Mouse (Mus musculus) kidney, postnatal 0 days (tissue): ENCODE data around the gene Best3. TPM values are rescaled to one million over a fixed set of nuclear protein-coding genes. Genes with fewer than 3 reads are reported as not detected.

ENCODE experiments used
- ATAC-seq: fragments of 200-750 bp; cut with Nextera tagmentation; replicated peaks from 2 replicates; pipeline ENCODE4 v1.8.0; 2017; ENCODE audit warnings: low read depth, moderate number of reproducible peaks, moderate TSS enrichment, moderate library complexity; ENCODE audit not compliant: low FRiP score
- DNase-seq: peaks from one replicate; pipeline ENCODE4 v3.0.0-alpha.2; 2016; ENCODE audit warnings: low spot score
- H3K27ac ChIP-seq: fragments of 300-500 bp; sonication (generic); 2 replicates; pipeline ENCODE4 v1.5.1; 2014; ENCODE audit warnings: mild to moderate bottlenecking
- H3K27me3 ChIP-seq: fragments of 300-500 bp; sonication (generic); 2 replicates; pipeline ENCODE4 v1.6.1; 2014; ENCODE audit warnings: low read length, mixed read lengths; ENCODE audit not compliant: insufficient read depth
- H3K36me3 ChIP-seq: fragments of 300-500 bp; sonication (generic); 2 replicates; pipeline ENCODE4 v1.6.1; 2014; ENCODE audit warnings: low read length, mixed read lengths; ENCODE audit not compliant: insufficient read depth
- H3K4me1 ChIP-seq: fragments of 300-500 bp; sonication (generic); replicated peaks from 2 replicates; pipeline ENCODE4 v1.6.1; 2014; ENCODE audit warnings: antibody characterized with exemption, low read length, mixed read lengths; ENCODE audit not compliant: insufficient read depth
- H3K4me2 ChIP-seq: fragments of 300-500 bp; sonication (generic); 2 replicates; pipeline ENCODE4 v1.6.1; 2014; ENCODE audit warnings: mild to moderate bottlenecking, low read length, moderate library complexity, mixed read lengths
- H3K4me3 ChIP-seq: fragments of 300-500 bp; sonication (generic); replicated peaks from 2 replicates; pipeline ENCODE4 v1.5.1; 2014; ENCODE audit warnings: low read depth, low read length
- H3K9ac ChIP-seq: fragments of 300-500 bp; sonication (generic); 2 replicates; pipeline ENCODE4 v1.6.1; 2014; ENCODE audit warnings: low read depth, low read length
- H3K9me3 ChIP-seq: fragments of 300-500 bp; sonication (generic); replicated peaks from 2 replicates; pipeline ENCODE4 v1.6.1; 2016; ENCODE audit warnings: low read length, inconsistent platforms, mixed read lengths
- CTCF ChIP-seq: IDR thresholded peaks from 2 replicates; pipeline ENCODE4 v1.5.1; 2016; ENCODE audit warnings: antibody characterized with exemption, low read depth, mild to moderate bottlenecking, moderate library complexity
- WGBS: fragments of 180-500 bp; shearing (Covaris S2); extraction: QIAGEN DNeasy Blood & Tissue Kit; methylation state at CpG from one replicate; pipeline ENCODE4 v1.1.7; 2014; 5-methylcytosine and 5-hydroxymethylcytosine counted together
- polyA plus RNA-seq: library from polyadenylated mRNA; unstranded; fragments of >200 nt; fragmentation: Nextera tagmentation; extraction: Ambion mirVana; gene quantifications from 2 replicates; pipeline ENCODE4 v1.2.1, GENCODE M21; 2015

The Best3 gene
- 0.11 and 0.22 TPM in 2 replicates for polyA plus RNA-seq

DNA sequence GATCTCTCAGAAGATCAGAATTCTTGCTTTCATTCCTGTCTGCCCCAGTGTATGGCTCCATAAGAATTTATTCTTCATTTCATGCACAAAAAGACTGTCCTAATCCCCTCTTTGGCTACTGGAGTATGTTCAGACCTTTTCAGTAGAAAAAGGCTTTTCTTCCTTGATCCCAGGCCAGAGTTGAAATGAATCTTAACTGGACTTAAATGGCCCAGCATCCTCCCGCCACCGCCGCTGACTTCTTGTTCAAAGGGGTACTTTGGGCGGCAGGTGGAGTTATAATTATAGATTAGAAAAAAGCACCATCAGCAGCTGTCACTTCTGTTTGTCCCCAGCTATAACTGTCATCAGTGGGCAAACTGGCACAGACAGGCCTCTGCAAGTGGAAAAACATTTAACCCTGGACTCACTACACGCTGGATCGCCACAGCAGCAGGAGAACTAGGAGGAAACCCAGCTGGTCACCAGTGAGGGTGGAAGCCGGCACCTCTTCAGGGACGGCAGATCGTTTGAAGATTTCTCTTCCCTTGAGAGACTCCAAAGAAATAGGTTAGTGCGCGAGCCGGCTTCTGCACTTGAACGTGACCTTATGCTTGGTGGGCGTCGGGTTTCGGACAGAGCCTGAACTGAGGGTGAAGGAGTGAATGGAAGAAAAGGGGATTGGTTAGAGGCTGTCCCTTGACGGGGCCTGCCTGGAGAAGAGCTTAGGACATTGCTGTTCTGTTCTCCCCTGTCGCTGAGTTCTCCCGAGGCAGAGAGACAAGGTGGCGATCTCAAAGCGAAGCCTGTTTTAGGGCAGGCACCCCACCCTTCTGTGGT lies at the start of gene Best3:
Gene Best3, plus strand, starts transcription at position 51 of the 819 bp plus-strand sequence.
- peak within 1 kb of the TSS; percentile 18; the same call in 1 of the 2 replicates for H3K4me2 ChIP-seq
- no peak within 1 kb of the TSS; the same call in 1 of the 2 replicates for H3K4me3 ChIP-seq
- DNase-seq, result peak; percentile 27

DNA sequence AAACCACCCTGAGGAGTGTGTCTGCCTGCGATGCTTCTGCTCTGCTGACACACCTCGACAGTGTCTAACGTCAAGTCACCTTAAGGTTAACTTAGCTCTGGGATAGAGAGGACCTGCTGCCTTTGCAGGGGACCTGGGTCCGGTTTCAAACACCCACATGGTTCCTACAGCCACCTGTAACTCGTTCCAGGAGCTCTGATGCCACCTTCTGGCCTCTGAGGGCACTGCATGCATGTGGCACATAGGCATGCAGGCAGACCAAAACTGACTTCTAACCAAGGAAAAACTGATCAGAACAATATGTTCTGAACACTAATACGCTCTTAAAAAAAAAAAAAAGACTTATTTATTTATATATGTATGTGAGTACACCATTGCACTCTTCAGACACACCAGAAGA lies 43.1 kb upstream of the Best3 start:
- Histone ChIP-seq H3K9ac (no peak overlapping the region), H3K27me3 (no peaks in the 10 kb centered on the region), H3K36me3 (peaks cover 18% of the 10 kb centered on the region), H3K9me3 (no peaks in the 10 kb centered on the region), H3K4me2 (no peak overlapping the region), H3K27ac (no peak overlapping the region), H3K4me3 (no peak overlapping the region), H3K4me1 (peaks cover 3% of the 10 kb centered on the region)
- no peak for DNase-seq
- ATAC-seq, result no peak
- TF ChIP-seq CTCF, result peak; percentile 48; the same call in 1 of the 2 replicates
- WGBS, result 91% methylated on average over 6 of the region's 6 CpGs

More for the DNA sequence above, at the start of gene Best3:
- no peaks in the 10 kb centered on the region for H3K9me3 ChIP-seq
- no peaks in the 10 kb centered on the region for H3K27me3 ChIP-seq
- H3K4me1 ChIP-seq, result no peaks in the 10 kb centered on the region; the same call in 1 of the 2 replicates
- no peak for TF ChIP-seq CTCF
- H3K9ac ChIP-seq, result 0 out of 2 replicates have a peak within 1 kb of the TSS, but pooled peaks have one; percentile 18
- 31% methylated on average over 21 of the region's 21 CpGs for WGBS
- H3K36me3 ChIP-seq, result no peaks in the 10 kb centered on the region
- H3K27ac ChIP-seq, result no peak within 1 kb of the TSS
- ATAC-seq, result no peak

DNA sequence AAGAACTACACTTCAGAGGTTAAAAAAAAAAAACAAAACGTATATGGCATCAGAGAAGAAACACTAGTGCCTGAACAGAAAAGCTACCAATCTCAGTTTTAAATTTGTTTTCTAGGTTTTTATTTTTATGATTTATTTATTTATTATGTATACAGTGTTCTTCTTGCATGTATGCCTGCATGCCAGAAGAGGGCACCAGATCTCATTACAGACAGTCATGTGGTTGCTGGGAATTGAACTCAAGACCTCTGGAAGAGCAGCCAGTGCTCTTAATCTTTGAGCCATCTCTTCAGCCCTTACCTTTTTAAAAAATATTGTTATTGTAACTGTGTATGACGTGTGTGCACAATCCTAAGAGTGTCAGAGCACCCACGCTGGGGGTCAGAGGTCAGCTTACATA lies 42.0 kb upstream of the Best3 start:
- H3K36me3 ChIP-seq, result peaks cover 11% of the 10 kb centered on the region
- H3K9ac ChIP-seq, result no peak overlapping the region
- DNase-seq (no peak), ATAC-seq (no peak)
- no peak overlapping the region for H3K4me2 ChIP-seq
- TF ChIP-seq CTCF, result peak; percentile 68
- H3K4me1 ChIP-seq, result peaks cover 3% of the 10 kb centered on the region
- no peaks in the 10 kb centered on the region for H3K27me3 ChIP-seq
- 75% methylated on average over 3 of the region's 3 CpGs for WGBS
- no peak overlapping the region for H3K27ac ChIP-seq
- H3K9me3 ChIP-seq, result no peaks in the 10 kb centered on the region
- no peak overlapping the region for H3K4me3 ChIP-seq

DNA sequence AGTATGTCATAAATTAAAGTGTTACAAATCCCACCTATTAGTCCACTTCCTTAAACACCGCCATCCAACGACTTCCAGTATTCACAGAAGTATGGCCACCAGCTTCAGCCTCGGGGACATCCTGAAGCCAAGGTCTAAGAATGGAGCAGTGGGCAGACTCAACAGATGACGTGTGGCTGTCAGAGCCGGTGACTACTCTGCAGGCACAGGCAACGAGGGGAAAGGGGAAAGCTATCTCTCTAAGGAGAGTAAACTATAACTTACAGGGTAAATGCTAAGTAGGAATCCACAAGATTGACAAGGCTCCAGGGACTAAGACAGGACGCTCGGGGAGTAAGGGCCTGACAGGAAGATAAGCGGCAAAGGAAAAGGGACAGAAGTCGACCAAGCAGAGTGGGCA lies 41.2 kb upstream of the Best3 start:
- DNase-seq (no peak), ATAC-seq (no peak)
- Histone ChIP-seq H3K27me3 (no peaks in the 10 kb centered on the region), H3K36me3 (peaks cover 10% of the 10 kb centered on the region), H3K4me1 (peaks cover 3% of the 10 kb centered on the region), H3K9ac (no peak overlapping the region), H3K9me3 (no peaks in the 10 kb centered on the region), H3K4me3 (0 out of 2 replicates have a peak overlapping the region, but pooled peaks have one; percentile 4), H3K27ac (peak overlapping the region; percentile 77), H3K4me2 (peak overlapping the region; percentile 79)
- TF ChIP-seq CTCF, result no peak
- WGBS, result 27% methylated on average over 10 of the region's 10 CpGs

DNA sequence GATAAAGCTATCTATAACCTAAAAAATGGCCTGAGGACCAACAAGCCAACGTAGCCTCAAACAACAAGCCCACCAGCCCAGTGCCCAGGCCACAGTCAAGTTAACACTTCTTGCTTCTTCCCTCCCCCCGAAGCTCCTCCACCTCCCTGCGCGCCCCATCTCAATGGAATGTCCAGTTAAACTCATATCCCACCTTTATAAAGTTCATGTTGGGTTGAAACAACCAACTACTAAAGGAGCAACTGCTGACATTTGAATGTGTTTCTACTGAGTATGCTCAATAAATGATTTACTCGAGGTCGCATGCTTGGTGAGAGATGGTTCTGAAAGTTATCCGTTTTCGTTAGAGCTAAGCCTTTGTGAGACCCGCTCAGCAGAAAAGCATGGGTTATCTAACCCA lies 37.7 kb upstream of the Best3 start:
- peak overlapping the region; percentile 94 for H3K27ac ChIP-seq
- H3K9me3 ChIP-seq, result no peaks in the 10 kb centered on the region

DNA sequence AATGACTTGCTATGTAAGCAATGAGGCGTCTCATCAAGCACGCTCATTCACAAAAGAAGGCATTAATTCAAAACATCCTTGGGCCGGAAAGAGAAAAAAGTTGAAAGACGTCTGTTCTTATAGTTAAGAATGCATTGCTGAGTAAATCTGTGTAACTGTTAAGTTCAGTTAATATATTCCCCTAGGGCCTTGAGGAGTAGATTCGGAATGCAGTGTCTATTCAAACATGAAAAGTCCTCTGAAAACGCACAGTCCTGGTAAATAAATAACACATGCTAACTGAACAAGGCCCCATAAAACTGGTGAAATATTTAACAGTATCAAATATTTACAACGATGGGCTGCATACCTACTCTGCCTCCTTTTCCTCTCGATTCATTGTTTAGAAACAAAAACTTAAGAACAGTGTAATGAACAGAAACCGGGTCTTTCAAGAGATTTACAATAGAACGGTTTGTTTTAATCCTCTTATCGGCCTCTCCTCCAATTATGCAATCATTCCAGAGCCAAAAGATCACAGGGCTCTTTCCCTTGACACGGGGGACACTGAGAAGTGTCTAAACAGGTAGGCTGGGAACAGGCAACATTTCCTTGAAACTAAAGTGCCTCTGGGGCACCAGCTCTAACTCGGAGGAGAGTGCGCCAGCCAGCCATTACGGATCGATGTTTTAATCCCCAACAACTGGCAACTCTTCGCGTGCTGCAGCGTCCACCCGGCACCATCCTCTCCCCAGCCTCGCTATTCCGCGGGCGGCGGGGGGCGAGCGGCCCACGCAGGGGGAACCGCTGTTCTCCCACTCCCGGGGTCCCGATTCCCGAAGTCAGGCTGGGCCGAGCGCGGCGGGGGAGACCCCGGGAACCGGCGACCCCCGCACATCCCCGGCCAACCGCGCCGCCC lies 36.8 kb upstream of the Best3 start:
- peak overlapping the region; percentile 94 for H3K27ac ChIP-seq
- H3K36me3 ChIP-seq, result 0 out of 2 replicates have a peak, but pooled peaks cover 4% of the 10 kb centered on the region
- peak; percentile 38 for ATAC-seq
- peak; percentile 68 for DNase-seq
- H3K9ac ChIP-seq, result peak overlapping the region; percentile 90
- peak overlapping the region; percentile 79 for H3K4me2 ChIP-seq
- no peak for TF ChIP-seq CTCF
- H3K4me3 ChIP-seq, result peak overlapping the region; percentile 94
- H3K27me3 ChIP-seq, result no peaks in the 10 kb centered on the region
- 2% methylated on average over 37 of the region's 44 CpGs for WGBS
- H3K9me3 ChIP-seq, result no peaks in the 10 kb centered on the region
- H3K4me1 ChIP-seq, result peaks cover 3% of the 10 kb centered on the region

More for the DNA sequence above, 37.7 kb upstream of the Best3 start:
- Histone ChIP-seq H3K9ac (peak overlapping the region; percentile 19), H3K4me2 (peak overlapping the region; percentile 79), H3K36me3 (0 out of 2 replicates have a peak, but pooled peaks cover 4% of the 10 kb centered on the region), H3K27me3 (no peaks in the 10 kb centered on the region), H3K4me1 (peaks cover 3% of the 10 kb centered on the region), H3K4me3 (peak overlapping the region; percentile 94)
- ATAC-seq, result no peak
- DNase-seq, result no peak
- TF ChIP-seq CTCF, result no peak
- WGBS, result 52% methylated on average over 9 of the region's 9 CpGs
